Comparison of ENCODE assay signal across 12 mouse cellular contexts in genomic region chr6:99359036-99359698, GRCm38 (mm10).
A peak's percentile ranks its signal among the peaks of the same experiment; 100 is the strongest.
DNase-seq lines count a peak whose midpoint lies in the region; ATAC-seq lines count a peak whose summit lies in the region.
"Had no signal": no experiment of that assay in that cellular context is flagged by ENCODE, and none has a peak within 500 bp of the region (broad histone marks: within the 10 kb centered on the region; RNA-seq: fewer than 3 reads in every experiment).

No protein-coding gene starts in this region.

- no peaks in the 10 kb centered on the region for H3K36me3 ChIP-seq in heart, embryonic 12.5 days
- no peaks in the 10 kb centered on the region for H3K36me3 ChIP-seq in liver, embryonic 16.5 days (ENCODE audit: control insufficient read depth, insufficient read depth)
- no peaks in the 10 kb centered on the region for H3K36me3 ChIP-seq in embryonic facial prominence, embryonic 10.5 days (replicated peaks)
- H3K36me3 ChIP-seq: hindbrain, embryonic 15.5 days; limb, embryonic 12.5 days had no signal

- intact Hi-C loops in heart, postnatal 25 days (cut with DNase I), result no loop called here

- no peak overlapping the region for H3K4me3 ChIP-seq in heart, embryonic 12.5 days
- H3K4me3 ChIP-seq in liver, embryonic 16.5 days (ENCODE audit: low read depth, low read length), result no peak overlapping the region
- H3K4me3 ChIP-seq in embryonic facial prominence, embryonic 10.5 days, result no peak overlapping the region
- H3K4me3 ChIP-seq: hindbrain, embryonic 15.5 days; limb, embryonic 12.5 days had no signal

- H3K27me3 ChIP-seq in heart, embryonic 12.5 days (replicated peaks), result no peaks in the 10 kb centered on the region
- no peaks in the 10 kb centered on the region for H3K27me3 ChIP-seq in liver, embryonic 16.5 days (ENCODE audit: control insufficient read depth, insufficient read depth, low read depth, low read length)
- H3K27me3 ChIP-seq in embryonic facial prominence, embryonic 10.5 days (replicated peaks; ENCODE audit: low read depth, poor library complexity, severe bottlenecking), result no peaks in the 10 kb centered on the region
- H3K27me3 ChIP-seq: hindbrain, embryonic 15.5 days; limb, embryonic 12.5 days had no signal

- H3K9ac ChIP-seq in heart, embryonic 12.5 days, result no peak overlapping the region
- H3K9ac ChIP-seq in liver, embryonic 16.5 days (ENCODE audit: low read depth, low read length), result no peak overlapping the region
- H3K9ac ChIP-seq: hindbrain, embryonic 15.5 days; limb, embryonic 12.5 days had no signal

- ATAC-seq in heart, embryonic 12.5 days (ENCODE audit: insufficient number of reproducible peaks, low FRiP score), result no peak
- peak; percentile 66 for ATAC-seq in activated CD4-positive, CD25-positive, alpha-beta regulatory T cell, adult 4 months
- 0 out of 2 replicates have a peak, but pooled peaks have one; percentile 45 for ATAC-seq in liver, embryonic 16.5 days (ENCODE audit: low read depth)
- ATAC-seq in cerebellum, adult (ENCODE audit: insufficient number of reproducible peaks, low FRiP score, low TSS enrichment), result no peak

- no peaks in the 10 kb centered on the region for H3K9me3 ChIP-seq in heart, embryonic 12.5 days (replicated peaks)
- no peaks in the 10 kb centered on the region for H3K9me3 ChIP-seq in liver, embryonic 16.5 days (replicated peaks; ENCODE audit: control insufficient read depth, low read length)
- no peaks in the 10 kb centered on the region for H3K9me3 ChIP-seq in embryonic facial prominence, embryonic 10.5 days
- H3K9me3 ChIP-seq: G1E; hindbrain, embryonic 15.5 days; limb, embryonic 12.5 days had no signal

- no peak for DNase-seq in heart, postnatal 25 days (ENCODE audit: low spot score)
- peak; percentile 22 for DNase-seq in A20 (ENCODE audit: low read depth, low spot score)
- DNase-seq in layer of hippocampus, adult 8-10 months (ENCODE audit: low spot score in 2 of 2), result no peak
- DNase-seq in embryonic facial prominence, embryonic 10.5 days (ENCODE audit: low spot score), result no peak
- DNase-seq: right cerebral cortex, postnatal 25 days had no signal

- peak overlapping the region; percentile 62 for H3K27ac ChIP-seq in heart, embryonic 12.5 days (ENCODE audit: poor library complexity, severe bottlenecking)
- no peak overlapping the region for H3K27ac ChIP-seq in liver, embryonic 16.5 days (ENCODE audit: low read length)
- no peak overlapping the region for H3K27ac ChIP-seq in embryonic facial prominence, embryonic 10.5 days (replicated peaks)
- H3K27ac ChIP-seq: hindbrain, embryonic 15.5 days; limb, embryonic 12.5 days had no signal

- H3K4me2 ChIP-seq in heart, embryonic 12.5 days, result no peak overlapping the region
- no peak overlapping the region for H3K4me2 ChIP-seq in liver, embryonic 16.5 days (ENCODE audit: low read depth, low read length)
- H3K4me2 ChIP-seq: hindbrain, embryonic 15.5 days; limb, embryonic 12.5 days had no signal

- WGBS in heart, embryonic 12.5 days, result 72% methylated on average over 9 of the region's 9 CpGs
- WGBS in liver, embryonic 16.5 days (ENCODE audit: insufficient replicate concordance), result 34% methylated on average over 9 of the region's 9 CpGs
- 88% methylated on average over 9 of the region's 9 CpGs for WGBS in embryonic facial prominence, embryonic 10.5 days

- peaks cover 40% of the 10 kb centered on the region for H3K4me1 ChIP-seq in heart, embryonic 12.5 days (replicated peaks)
- H3K4me1 ChIP-seq in liver, embryonic 16.5 days (ENCODE audit: control insufficient read depth, low read depth, low read length), result no peaks in the 10 kb centered on the region; the same call in 1 of the 2 replicates
- peaks cover 8% of the 10 kb centered on the region; the same call in 1 of the 2 replicates for H3K4me1 ChIP-seq in embryonic facial prominence, embryonic 10.5 days
- H3K4me1 ChIP-seq: hindbrain, embryonic 15.5 days; limb, embryonic 12.5 days had no signal

Comparison
In these comparisons a context has a peak if more than half of its experiments do, and no peak if none do; other contexts are left out.
1. ATAC-seq: peak in activated CD4-positive, CD25-positive, alpha-beta regulatory T cell, adult 4 months (single experiment) and liver, embryonic 16.5 days (single experiment); none in heart, embryonic 12.5 days (single experiment) and cerebellum, adult (single experiment).